ENCODE assay signal across 23 mouse cellular contexts in the genomic region with DNA sequence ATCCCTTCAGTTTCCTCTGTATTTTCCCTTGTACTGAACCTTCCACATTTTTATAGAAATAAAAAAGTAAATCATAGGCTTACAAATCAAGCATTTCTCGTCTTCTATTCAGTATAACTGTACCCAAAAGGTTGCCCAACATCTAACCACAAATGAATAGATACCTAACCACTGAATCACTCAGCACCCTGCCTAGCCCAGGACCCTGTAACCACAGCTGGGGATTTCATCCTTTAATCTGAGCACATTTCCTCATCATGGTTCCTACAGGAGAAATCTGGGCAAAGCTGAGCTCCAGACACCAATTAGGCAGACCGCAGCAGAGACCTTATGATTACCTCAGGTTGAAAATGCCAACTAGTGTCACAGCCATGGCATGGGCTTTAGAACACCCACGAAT.
"Had no signal": no experiment of that assay in that cellular context is flagged by ENCODE, and none has a peak within 500 bp of the region (broad histone marks: within the 10 kb centered on the region; RNA-seq: fewer than 3 reads in every experiment).

No protein-coding gene starts in this region.

- H3K4me1 ChIP-seq: kidney, embryonic 15.5 days; limb, embryonic 10.5 days; limb, embryonic 13.5 days; liver, embryonic 12.5 days; liver, embryonic 15.5 days; lung, embryonic 15.5 days; midbrain, embryonic 15.5 days; neural tube, embryonic 13.5 days had no signal

- H3K9ac ChIP-seq: kidney, embryonic 15.5 days; limb, embryonic 13.5 days; liver, embryonic 12.5 days; liver, embryonic 15.5 days; lung, embryonic 15.5 days; midbrain, embryonic 15.5 days; neural tube, embryonic 13.5 days had no signal

- H3K4me2 ChIP-seq: kidney, embryonic 15.5 days; limb, embryonic 13.5 days; liver, embryonic 12.5 days; liver, embryonic 15.5 days; lung, embryonic 15.5 days; midbrain, embryonic 11.5 days; midbrain, embryonic 15.5 days; neural tube, embryonic 13.5 days had no signal

- H3K27me3 ChIP-seq: kidney, embryonic 15.5 days; limb, embryonic 13.5 days; liver, embryonic 12.5 days; liver, embryonic 15.5 days; lung, embryonic 15.5 days; midbrain, embryonic 15.5 days; neural tube, embryonic 13.5 days had no signal

- H3K36me3 ChIP-seq: kidney, embryonic 15.5 days; limb, embryonic 10.5 days; limb, embryonic 13.5 days; liver, embryonic 12.5 days; liver, embryonic 15.5 days; lung, embryonic 15.5 days; midbrain, embryonic 15.5 days; neural tube, embryonic 13.5 days had no signal

- H3K27ac ChIP-seq: kidney, embryonic 15.5 days; limb, embryonic 10.5 days; limb, embryonic 13.5 days; liver, embryonic 12.5 days; liver, embryonic 15.5 days; lung, embryonic 15.5 days; midbrain, embryonic 15.5 days; neural tube, embryonic 13.5 days; stomach, postnatal 0 days had no signal

- H3K4me3 ChIP-seq: kidney, embryonic 15.5 days; limb, embryonic 10.5 days; limb, embryonic 13.5 days; liver, embryonic 12.5 days; liver, embryonic 15.5 days; lung, embryonic 15.5 days; midbrain, embryonic 15.5 days; neural tube, embryonic 13.5 days had no signal

- DNase-seq: kidney, adult 8-10 months; kidney, postnatal 10 days; kidney, postnatal 36 days; liver; lung, adult 18-20 months; lung, postnatal 14 days; lung, postnatal 4 days; right cerebral cortex, adult 18-20 months; right cerebral cortex, postnatal 14 days; right cerebral cortex, postnatal 4 days; thymus, adult 2 months; thymus, postnatal 14 days; thymus, postnatal 4 days had no signal

- H3K9me3 ChIP-seq: kidney, embryonic 15.5 days; limb, embryonic 10.5 days; limb, embryonic 13.5 days; liver, embryonic 12.5 days; liver, embryonic 15.5 days; lung, embryonic 15.5 days; midbrain, embryonic 15.5 days; neural tube, embryonic 13.5 days had no signal

- ATAC-seq: liver, embryonic 12.5 days; midbrain, embryonic 15.5 days had no signal
